Mouse (Mus musculus): Measurements from ENCODE around the gene Olfr1413. TPM values are rescaled to one million over a fixed set of nuclear protein-coding genes. Genes with fewer than 3 reads are reported as not detected.

The Olfr1413 gene
- polyA plus RNA-seq (2015; fragmentation: Nextera tagmentation; extraction: Ambion mirVana) = not detected in 2 replicates

GRCm38 (mm10) chr1:92571022-92571421 lies at the start of gene Olfr1413:
Gene Olfr1413, plus strand, starts transcription at chr1:92571322.
- DNase-seq (ENCODE audit: low spot score) = no peak

DNA sequence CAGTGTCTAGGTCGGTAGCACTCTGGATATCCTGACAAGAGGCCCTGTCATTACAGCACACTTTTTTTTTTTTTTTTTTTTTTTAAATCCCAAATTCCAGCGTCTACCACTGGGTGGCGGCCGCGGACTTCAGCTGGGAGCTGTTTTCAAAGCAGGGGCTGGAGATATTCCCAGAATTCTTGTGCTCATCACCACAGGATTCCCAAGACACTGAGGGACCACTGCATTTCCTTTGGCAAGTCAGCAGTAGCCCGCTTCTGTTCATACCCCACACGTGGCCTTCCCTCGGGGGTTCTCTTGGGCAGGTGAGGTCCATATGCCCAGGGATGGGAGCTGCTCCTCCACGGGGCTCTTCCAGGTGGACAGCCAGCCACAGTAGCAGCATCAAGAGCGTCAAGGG lies 49.7 kb upstream of the Olfr1413 start:
- peak; percentile 2 for DNase-seq (ENCODE audit: low spot score)

DNA sequence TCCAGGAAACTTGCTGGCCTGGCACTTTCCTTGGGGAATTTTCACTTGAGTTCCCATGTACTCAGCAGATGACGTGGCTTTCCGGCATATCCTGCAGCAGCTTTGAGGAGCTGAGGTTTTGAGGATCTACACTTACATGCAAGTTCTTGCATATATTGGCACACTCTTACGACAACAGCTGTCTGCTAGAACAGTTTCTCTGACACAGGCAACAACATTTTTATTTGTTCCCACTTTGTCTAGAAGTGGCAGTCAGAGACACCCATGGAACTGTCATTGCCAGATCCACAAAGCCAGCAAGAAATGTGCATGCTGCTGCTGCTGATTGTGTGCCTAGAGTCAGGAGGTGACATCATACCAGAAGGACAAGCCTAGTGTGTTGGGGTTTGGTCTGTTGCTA lies 47.4 kb upstream of the Olfr1413 start:
- DNase-seq (ENCODE audit: low spot score) = no peak

DNA sequence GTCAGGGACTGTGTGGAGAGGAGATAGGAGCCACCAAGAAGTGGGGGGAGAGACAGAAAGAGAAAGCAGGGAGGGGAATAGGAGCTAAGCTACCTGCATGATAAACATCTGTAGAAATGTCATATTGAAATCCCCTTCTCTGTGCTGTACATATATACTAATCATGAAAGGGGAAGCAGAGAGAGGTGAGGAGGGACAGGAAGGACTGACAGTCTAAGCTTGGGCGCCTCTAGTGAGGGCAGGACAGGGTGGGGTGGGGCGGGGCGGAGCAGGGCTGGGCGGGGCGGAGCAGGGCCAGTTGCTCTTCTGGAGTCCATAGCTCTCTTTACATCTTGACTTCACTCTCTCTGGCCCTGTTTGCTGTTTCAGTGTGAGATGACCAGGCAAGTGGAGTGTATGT lies 34.1 kb upstream of the Olfr1413 start:
- no peak for DNase-seq (ENCODE audit: low spot score)

GRCm38 (mm10) chr1:92539071-92539470 lies 32.1 kb upstream of the Olfr1413 start:
- no peak for DNase-seq (ENCODE audit: low spot score)

DNA sequence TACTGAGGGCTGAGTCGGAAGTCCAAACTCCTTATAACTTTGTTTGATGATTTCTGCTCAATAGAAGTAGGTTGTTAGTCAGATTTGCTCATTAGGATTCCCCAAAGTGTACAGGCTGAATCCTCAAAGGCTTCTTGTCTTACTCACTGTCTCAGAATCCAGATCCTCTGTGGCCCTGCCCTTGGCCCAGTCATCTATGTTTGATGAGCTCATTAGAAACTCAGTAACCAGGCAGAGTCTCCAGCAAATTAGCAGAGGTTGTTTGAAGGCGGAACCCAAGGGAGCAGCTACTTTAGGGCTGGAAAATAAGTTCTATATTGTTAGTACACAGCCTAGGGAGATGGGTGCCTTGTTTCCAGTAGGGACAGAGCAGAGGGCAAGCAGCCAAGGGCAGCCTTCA lies 25.2 kb upstream of the Olfr1413 start:
- no peak for DNase-seq (ENCODE audit: low spot score)

GRCm38 (mm10) chr1:92585479-92585878 lies 14.4 kb downstream of the Olfr1413 start, which contains the start of gene Olfr1412:
Gene Olfr1412, plus strand, starts transcription at chr1:92585779.
- DNase-seq (ENCODE audit: low spot score) = no peak

GRCm38 (mm10) chr1:92594111-92594510 lies 23.0 kb downstream of the Olfr1413 start, which contains the start of gene Olfr1411:
Gene Olfr1411, plus strand, starts transcription at chr1:92594411.
- DNase-seq (ENCODE audit: low spot score) = no peak

DNA sequence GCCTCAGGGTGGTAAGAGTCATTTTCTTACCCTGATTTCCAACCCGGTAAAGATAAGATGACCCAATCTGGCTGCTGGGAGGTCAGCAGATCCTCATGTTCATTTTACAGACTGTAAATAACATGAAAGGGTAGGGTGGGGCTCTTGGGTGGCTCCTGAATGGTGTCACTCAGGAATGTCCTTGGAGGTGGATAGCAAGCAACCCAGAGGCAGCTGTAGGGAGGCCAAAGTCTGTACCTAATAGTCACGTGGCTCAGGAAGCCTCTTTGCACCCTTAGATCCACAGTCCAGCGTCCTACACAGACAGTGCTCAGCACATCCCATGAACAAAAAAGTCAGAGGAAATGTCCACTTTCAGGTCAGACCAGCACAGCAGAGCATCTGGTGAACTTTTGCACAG lies 24.9 kb downstream of the Olfr1413 start:
- no peak for DNase-seq (ENCODE audit: low spot score)

- DNase-seq (ENCODE audit: low spot score) = no peak
Observed at GRCm38 (mm10) chr1:92605482-92605881, 34.4 kb downstream of the Olfr1413 start, which contains the start of gene Olfr1410. Gene Olfr1410, plus strand, starts transcription at chr1:92605782.

DNA sequence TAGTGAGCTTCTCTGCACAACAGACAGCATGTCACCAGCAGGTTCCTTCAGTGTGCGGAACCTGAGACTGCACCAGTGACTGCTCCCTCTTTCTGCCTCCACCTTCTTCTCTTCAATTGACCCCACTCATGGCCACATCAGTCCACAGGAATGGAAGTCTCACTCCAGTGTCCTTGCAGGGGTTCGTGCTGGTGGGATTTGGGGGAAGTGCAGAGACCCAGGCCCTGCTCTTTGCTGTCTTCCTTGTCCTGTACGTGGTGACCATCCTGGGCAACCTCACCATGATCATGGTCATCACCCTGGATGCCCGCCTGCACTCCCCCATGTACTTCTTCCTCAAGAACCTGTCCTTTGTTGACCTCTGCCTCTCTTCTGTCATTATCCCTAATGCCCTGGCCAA lies 36.6 kb downstream of the Olfr1413 start:
- no peak for DNase-seq (ENCODE audit: low spot score)

- DNase-seq (ENCODE audit: low spot score) = peak; percentile 65
Observed at GRCm38 (mm10) chr1:92611008-92611407, 39.9 kb downstream of the Olfr1413 start.

DNA sequence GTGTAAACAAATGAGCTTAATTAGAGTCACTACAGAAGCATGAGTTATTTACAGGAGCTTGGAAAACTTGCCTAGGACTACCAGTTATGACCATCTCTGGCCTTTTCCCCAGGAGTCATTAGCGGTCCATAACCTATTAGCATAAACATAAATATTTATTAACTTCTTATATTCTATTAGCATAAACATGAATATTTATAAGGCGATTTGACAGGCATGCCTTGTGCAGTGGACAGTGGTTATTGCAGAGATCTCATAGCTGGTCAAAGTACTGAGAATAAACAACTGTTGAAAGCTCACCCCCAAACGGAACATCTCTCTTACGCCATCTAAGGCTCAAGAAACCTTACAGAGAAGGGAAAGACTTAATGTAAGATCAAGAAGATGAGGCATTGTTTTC lies 42.1 kb downstream of the Olfr1413 start:
- DNase-seq (ENCODE audit: low spot score) = no peak

GRCm38 (mm10) chr1:92614516-92614915 lies 43.4 kb downstream of the Olfr1413 start:
- DNase-seq (ENCODE audit: low spot score) = no peak

DNA sequence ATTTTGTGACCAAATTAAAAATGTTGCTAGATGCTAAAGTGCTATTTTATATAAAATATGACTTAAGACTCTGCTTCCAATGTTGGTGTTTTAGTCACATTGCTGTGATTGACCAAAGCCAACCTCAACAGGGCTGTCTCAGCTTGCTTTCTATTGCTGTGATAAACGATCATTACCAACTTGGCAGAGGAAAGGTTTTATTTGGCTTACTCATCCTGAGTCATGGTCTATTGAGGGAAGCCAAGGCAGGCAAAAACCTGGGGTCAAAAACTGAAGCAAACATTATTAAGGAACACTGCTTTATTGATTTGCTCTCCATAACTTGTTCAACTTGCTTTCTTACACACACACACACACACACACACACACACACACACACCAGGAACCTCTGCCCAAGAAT lies 44.9 kb downstream of the Olfr1413 start:
- DNase-seq (ENCODE audit: low spot score) = no peak

- no peak for DNase-seq (ENCODE audit: low spot score)
Observed at GRCm38 (mm10) chr1:92617488-92617887, 46.4 kb downstream of the Olfr1413 start, which contains the start of gene Olfr12. Gene Olfr12, plus strand, starts transcription at chr1:92617788.

DNA sequence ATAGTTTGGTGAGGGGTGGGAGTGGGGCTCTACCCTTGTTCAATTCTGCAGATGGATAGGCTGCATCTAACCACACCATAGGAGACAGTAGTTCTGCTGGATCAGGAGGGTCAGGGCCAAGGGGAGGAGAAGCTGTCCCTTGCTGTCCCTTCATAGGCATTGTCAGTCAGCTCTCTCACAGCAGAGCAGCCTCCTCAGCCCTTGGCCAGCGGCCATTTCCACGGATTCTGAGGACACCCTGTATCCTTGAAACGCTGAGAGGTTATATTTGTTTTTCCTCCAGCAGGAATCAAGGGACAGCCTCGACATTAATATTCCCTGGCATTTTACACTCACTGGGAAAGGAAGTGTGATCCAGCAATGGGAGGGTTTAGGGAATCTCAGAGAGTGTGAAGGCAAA lies 47.2 kb downstream of the Olfr1413 start:
- no peak for DNase-seq (ENCODE audit: low spot score)

Other genes starting within 250 kb of the Olfr1413 start
- 233 and 235 TPM in 2 replicates for gene Ndufa10, start 97.5 kb upstream of the Olfr1413 start, polyA plus RNA-seq (2015; fragmentation: Nextera tagmentation; extraction: Ambion mirVana)
- gene Olfr1416, start 86.2 kb upstream of the Olfr1413 start, polyA plus RNA-seq (2015; fragmentation: Nextera tagmentation; extraction: Ambion mirVana) = not detected in 2 replicates
- not detected in 2 replicates for gene Olfr1415, start 75.2 kb upstream of the Olfr1413 start, polyA plus RNA-seq (2015; fragmentation: Nextera tagmentation; extraction: Ambion mirVana)
- not detected in 2 replicates for gene Olfr1414, start 52.7 kb upstream of the Olfr1413 start, polyA plus RNA-seq (2015; fragmentation: Nextera tagmentation; extraction: Ambion mirVana)
- not detected in 2 replicates for gene Olfr1412, start 14.5 kb downstream of the Olfr1413 start, polyA plus RNA-seq (2015; fragmentation: Nextera tagmentation; extraction: Ambion mirVana)
- not detected in 2 replicates for gene Olfr1411, start 23.1 kb downstream of the Olfr1413 start, polyA plus RNA-seq (2015; fragmentation: Nextera tagmentation; extraction: Ambion mirVana)
- gene Olfr1410, start 34.5 kb downstream of the Olfr1413 start, polyA plus RNA-seq (2015; fragmentation: Nextera tagmentation; extraction: Ambion mirVana) = not detected in 2 replicates
- gene Olfr12, start 46.5 kb downstream of the Olfr1413 start, polyA plus RNA-seq (2015; fragmentation: Nextera tagmentation; extraction: Ambion mirVana) = not detected in 2 replicates
- gene Cops9, start 70.7 kb downstream of the Olfr1413 start, polyA plus RNA-seq (2015; fragmentation: Nextera tagmentation; extraction: Ambion mirVana) = 459 and 464 TPM in 2 replicates
- gene Otos, start 77.5 kb downstream of the Olfr1413 start, polyA plus RNA-seq (2015; fragmentation: Nextera tagmentation; extraction: Ambion mirVana) = 2.0 and 4.0 TPM in 2 replicates

Measured in thymus, postnatal 0 days (tissue).